Mouse (Mus musculus): ENCODE measurements around the gene Ypel2.

Ypel2 gene

GRCm38 (mm10) chr11:86925085-86925638 is 68.3 kb downstream of the Ypel2 start:
- no peak for DNase-seq

DNA sequence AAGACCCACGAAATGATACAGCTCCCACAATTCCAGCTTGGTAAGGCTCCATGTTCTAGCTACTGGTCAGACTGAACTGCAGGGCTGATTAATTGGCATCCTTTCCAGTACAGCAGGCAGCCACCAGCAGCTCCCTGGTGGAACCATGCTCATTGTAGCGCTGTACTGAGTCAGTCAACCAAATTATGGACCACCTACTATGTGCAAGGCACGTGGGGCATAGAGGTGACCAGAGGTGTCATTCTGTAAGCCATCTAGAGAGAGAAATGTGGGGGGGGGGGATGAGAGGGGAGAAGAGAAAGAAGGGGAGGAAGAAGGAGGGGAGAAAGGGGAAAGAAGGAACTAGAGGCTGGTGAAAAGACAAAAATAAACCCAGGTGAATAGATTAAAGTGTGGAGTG is 68.9 kb downstream of the Ypel2 start:
- no peak for DNase-seq

DNA sequence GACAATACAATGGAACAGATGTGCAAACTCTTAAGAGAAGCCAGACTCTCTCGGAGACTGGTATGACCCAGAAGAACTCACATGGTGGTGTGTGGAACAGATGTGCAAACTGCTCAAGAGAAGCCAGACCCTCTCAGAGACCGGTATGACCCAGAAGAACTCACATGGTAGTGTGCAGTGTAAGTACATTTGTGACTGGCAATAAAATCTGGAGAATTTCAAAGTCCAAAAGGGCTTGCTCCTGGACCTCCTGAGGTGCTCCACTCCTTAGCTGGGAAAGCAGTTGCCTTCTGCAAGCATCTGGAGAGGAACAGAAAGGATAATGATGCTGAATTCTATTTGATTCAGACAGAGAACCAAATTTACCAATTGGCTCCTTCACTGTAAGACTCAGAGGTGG is 69.9 kb downstream of the Ypel2 start:
- no peak for DNase-seq

DNA sequence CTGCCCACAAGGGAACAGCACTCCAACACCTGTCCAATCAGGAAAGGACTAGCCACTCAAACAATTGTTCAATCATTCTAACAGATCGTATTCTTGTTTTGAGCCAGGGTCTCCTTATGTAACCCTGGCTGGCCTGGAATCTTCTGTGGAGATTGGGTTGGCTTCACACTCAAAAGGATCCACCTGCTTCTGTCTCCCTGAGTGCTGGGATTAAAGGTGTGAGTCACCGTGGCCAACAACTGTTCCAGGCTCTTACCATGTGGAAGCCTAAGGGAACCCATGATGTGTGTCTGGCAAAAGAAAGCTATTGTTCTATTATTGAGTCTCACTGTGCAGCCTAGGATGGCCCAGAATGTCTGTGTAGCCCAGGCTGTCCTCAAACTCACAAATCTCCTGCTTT is 71.5 kb downstream of the Ypel2 start:
- no peak for DNase-seq

DNA sequence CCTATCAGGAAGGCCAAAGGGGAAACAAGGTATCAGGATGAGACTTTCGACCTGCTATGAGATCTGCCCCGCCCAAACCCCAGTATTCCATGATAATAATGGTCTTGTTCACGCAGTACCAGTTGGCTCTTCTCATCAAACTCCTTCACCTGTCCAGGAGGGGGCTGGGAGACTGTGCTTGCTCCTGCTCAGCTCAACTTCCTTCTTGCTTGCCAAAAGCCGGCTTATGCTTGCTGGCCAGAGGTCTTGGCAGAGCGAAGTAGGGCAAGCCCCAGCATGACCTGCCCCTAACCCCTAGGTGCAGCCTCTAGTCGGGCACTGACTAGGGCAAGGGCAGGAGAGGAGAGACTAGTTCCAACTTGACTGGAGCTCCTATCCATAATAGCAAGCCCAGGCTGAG is 72.2 kb downstream of the Ypel2 start:
- no peak for DNase-seq

- DNase-seq, result peak; percentile 64
These were observed 73.1 kb downstream of the Ypel2 start for GRCm38 (mm10) chr11:86920111-86921080.

DNA sequence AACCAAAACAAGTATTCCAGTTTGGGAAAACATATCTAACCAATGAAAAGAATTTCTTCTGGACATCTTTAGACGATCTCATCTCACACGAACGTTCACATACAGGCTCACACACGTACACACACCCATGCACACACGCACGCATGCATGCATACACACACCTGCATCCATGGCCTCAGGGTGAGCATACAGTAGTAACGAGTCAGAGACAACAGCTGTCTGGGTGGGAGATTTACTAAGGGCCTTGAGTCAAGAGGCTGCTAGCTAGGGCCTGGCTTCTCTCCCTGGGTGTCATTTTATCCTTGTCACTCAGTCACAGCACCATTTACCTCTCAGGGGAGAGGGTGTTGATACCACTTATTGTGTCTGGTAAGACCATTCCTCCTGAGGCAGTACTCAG is 74.0 kb downstream of the Ypel2 start:
- no peak for DNase-seq

GRCm38 (mm10) chr11:86917536-86917935 is 76.0 kb downstream of the Ypel2 start:
- no peak for DNase-seq

- DNase-seq, result no peak
These were observed 76.8 kb downstream of the Ypel2 start for GRCm38 (mm10) chr11:86916596-86917249.

GRCm38 (mm10) chr11:86914329-86914728 is 79.2 kb downstream of the Ypel2 start:
- DNase-seq, result no peak

- no peak for DNase-seq
These were observed 83.3 kb downstream of the Ypel2 start for GRCm38 (mm10) chr11:86910244-86910643.

- DNase-seq, result no peak
These were observed 84.5 kb downstream of the Ypel2 start for GRCm38 (mm10) chr11:86909028-86909427.

DNA sequence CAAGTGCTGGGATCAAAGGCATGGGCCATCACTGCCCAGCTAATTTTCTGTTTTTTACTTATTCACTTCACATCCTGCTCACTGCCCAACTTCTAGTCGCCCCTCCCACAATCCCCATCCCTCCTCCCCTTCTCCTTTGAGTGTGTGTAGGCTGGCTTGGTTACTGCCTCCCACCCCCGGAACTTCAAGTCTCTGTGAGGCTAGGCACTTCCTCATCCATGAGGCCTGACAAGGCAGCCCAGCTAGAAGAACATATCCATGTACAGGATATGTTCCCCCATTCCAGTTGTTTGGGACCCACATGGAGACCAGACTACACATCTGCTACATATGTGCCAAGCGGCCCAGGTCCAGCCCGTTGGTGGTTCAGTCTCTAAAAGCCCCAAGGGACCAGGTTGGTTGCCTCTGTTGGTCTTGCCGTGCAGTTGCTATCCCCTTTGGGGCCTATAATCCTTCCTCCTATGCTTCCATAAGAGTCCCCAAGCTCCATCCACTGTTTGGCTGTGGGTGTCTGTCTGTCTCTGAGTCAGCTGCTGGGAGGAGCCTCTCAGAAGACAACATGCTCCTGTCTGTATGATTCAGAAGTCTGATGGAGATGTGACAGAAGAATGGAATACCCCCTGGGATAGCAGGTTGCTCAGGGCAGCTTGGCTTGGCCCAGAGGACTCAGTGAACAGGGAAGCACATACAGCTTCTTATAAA is 85.5 kb downstream of the Ypel2 start:
- no peak for DNase-seq

DNA sequence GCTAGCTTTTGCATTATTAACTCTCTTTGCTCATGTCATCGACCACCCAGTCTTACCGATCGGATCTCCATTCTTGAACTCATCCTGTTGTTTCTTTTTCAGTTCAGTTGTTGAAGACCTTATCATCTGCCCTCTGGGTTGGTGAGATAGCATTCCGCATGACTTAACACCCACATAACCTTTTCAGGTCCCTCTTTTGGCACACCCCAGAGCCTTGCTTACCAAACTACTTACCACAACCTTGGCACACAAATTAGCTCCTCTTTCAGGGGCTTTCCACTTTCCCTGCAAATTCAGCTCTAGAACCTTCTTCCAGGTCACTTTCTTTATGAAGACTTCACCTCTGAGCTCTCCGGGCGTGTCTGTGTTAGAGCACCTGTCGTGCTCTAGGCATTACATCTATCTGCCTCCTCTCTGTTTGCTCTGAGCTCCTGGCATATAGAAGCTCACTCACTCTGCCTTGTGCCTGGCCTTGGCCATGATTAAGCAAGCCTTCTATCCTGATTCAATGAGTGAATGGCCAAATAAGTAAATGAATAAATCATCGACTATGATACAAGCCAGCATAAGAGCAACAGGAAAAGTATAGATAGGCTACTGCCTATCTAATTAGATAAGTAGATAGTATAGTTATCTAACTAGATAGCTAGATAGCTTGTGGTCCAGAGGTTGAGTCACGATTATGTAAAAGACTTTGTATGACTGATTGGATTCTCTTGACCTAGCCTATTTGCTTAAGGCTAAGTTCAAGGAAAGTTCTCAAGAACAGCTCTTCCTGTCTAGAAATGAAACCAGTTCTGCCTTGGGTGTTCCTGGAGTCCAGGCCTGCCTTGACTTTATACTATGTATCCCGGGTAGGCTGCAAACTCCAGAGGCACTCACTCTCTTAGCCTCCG is 86.5 kb downstream of the Ypel2 start:
- DNase-seq, result no peak

DNA sequence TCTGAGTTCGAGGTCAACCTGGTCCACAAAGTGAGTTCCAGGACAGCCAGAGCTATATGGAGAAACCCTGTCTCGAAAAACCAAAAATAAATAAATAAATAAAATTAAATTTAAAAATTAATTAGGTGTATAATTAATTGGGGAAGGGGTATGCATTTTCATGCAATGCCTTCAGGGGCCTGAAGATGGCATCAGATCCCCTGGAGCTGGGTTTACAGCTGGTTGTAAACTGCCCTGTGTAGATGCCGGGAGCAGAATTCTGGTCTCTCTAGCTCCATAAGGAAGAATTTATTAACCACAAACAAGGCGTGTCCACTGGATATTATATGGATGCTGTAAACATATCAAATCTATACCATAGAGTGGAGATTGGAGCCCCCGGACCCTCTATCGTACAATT is 87.2 kb downstream of the Ypel2 start:
- no peak for DNase-seq

DNA sequence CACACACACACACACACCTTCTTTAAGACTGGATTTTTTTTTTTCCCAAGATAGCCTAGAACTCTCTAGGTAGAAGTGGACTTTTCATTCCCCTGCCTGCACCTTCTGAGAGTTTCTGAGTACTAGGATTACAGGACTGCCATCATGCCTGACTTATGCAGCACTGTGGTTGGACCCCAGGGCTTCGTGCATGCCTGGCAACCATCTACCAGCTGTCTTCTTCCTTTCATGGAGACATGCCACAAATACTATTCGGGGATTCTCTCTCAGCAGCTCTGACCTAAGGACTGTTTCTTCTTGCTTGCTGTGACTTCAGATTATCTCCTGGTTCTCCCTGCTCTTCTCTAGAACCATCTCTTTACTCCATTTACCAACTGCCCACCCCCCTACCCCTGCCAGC is 88.2 kb downstream of the Ypel2 start:
- no peak for DNase-seq

GRCm38 (mm10) chr11:86904706-86905105 is 88.8 kb downstream of the Ypel2 start:
- no peak for DNase-seq

- DNase-seq, result no peak
These were observed 95.1 kb downstream of the Ypel2 start for GRCm38 (mm10) chr11:86898367-86898766.

DNA sequence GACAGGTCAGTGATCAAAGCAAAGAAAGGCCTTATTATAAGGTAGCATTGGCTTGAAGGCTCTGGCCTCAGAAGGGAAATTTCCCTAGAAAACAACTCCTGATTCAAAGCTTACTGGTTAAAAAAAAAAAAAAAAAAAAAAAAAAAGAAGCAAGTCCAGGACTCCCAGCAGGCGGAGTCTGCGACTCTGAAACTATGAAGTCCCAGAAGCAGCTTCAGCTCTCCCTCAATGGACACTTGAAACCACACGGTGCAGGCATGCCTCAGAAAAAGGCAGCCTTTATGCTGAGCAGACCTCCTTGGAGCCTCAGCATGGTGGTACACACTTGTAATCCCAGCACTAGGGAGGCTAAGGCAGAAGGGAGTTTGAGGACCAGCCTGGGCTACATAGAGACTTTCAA is 97.9 kb downstream of the Ypel2 start:
- DNase-seq, result no peak

DNA sequence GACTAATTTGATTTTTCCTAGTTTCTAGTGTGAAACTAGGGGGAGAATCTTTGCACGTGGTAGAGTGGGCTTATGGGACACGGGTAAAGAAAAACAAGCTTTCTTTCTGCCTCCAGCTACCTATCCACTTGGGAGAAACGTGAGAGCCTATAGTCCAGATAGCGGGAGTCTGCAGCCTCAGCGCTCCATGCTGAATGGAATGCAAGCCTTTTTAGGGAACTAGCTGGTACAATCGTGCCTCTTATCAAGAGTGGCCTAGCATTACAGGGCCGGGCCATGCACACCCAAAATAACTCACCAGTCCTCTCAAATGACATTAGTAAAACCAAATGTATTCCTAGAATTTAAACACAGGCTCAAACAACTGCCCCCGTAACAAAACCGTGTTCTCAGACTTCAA is 98.4 kb downstream of the Ypel2 start:
- DNase-seq, result no peak

GRCm38 (mm10) chr11:86894171-86894577 is 99.3 kb downstream of the Ypel2 start:
- DNase-seq, result peak; percentile 90

DNA sequence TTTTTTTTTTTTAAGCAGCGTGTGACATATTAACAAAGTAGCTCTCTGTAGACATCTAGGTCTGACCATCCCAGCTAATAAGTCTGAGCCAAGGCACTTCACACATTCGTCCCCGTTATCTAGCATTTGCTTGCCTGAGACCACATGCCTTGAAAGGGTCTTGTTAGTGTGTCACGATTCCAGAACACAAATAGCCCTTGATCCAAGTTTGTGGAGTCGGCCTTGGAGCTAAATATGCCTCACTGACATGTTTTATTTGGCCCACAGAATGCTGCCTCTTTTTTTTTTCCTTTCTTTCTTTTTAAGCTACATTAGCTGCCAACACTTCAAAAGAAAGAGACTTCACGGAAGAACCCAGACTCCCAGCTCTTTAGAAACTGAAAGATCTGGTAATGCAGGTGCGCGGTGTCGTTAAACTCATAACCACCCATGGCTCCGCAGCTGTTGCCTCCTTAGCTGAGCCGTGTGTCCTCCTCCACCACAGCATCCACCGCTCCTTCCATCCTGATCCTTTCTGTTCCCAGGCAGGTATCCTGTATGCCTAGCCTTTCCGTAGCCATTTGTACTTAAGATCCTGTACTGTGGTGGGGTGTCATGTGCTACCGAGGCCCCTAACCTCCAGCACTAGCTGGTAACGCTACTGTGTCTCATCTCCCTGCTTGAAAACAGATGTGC is 100.4 kb downstream of the Ypel2 start:
- DNase-seq, result no peak

Data from cerebellum, adult 8-10 months (tissue).